Comparison of ENCODE assay signal across 15 mouse cellular contexts in the genomic region with DNA sequence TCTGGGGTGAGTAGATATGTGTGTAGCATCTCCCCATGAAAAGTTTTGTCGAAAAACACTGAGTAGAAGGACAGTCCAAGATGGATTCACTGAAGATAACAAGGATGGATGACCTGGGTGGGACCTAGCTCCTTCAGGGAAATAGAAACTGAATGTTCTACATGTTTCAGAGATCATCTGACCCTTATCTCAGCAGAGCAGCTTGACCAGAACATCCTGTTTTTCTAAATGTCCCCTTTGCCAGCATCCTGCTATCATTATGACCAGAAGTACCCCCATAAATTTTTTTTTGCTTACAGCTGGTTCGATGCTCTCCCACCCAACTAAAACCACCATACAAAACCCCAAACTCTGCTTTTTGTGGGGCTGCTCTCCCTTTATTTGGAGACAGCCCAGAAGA. TPM values are rescaled to one million over a fixed set of nuclear protein-coding genes. Genes with fewer than 3 reads are reported as not detected.
DNase-seq lines count a peak whose midpoint lies in the region; ATAC-seq and TF ChIP-seq lines count a peak whose summit lies in the region.
"Had no signal": no experiment of that assay in that cellular context is flagged by ENCODE, and none has a peak within 500 bp of the region (broad histone marks: within the 10 kb centered on the region; RNA-seq: fewer than 3 reads in every experiment).

No protein-coding gene starts in this region.

- H3K4me1 ChIP-seq in heart, adult 2 months (ENCODE audit: control insufficient read depth, insufficient read depth, low read length), result peaks cover 3% of the 10 kb centered on the region
- H3K4me1 ChIP-seq in heart, embryonic 10.5 days, result no peaks in the 10 kb centered on the region
- peaks cover 12% of the 10 kb centered on the region for H3K4me1 ChIP-seq in liver, embryonic 16.5 days (ENCODE audit: control insufficient read depth, low read depth, low read length)
- H3K4me1 ChIP-seq: embryonic facial prominence, embryonic 13.5 days; forebrain, embryonic 12.5 days; hindbrain, embryonic 13.5 days; midbrain, embryonic 15.5 days had no signal

- TF ChIP-seq EP300 in heart, adult 2 months (IDR thresholded peaks at IDR 0.05; ENCODE audit: insufficient read depth, low read depth, low read length), result no peak

- H3K79me2 ChIP-seq in heart, adult 2 months (replicated peaks; ENCODE audit: control insufficient read depth, insufficient read depth, low read length), result no peaks in the 10 kb centered on the region

- H3K4me2 ChIP-seq in liver, embryonic 16.5 days (ENCODE audit: low read depth, low read length), result 0 out of 2 replicates have a peak overlapping the region, but pooled peaks have one; percentile 0
- H3K4me2 ChIP-seq: embryonic facial prominence, embryonic 13.5 days; forebrain, embryonic 12.5 days; hindbrain, embryonic 13.5 days; lung, embryonic 14.5 days; midbrain, embryonic 15.5 days had no signal

- ATAC-seq in erythroid progenitor cell, adult 5-6 weeks (replicated peaks; ENCODE audit: low FRiP score, poor library complexity, severe bottlenecking), result peak; percentile 96
- peak; percentile 94 for ATAC-seq in liver, embryonic 16.5 days (ENCODE audit: low read depth)
- ATAC-seq: midbrain, embryonic 15.5 days had no signal

- WGBS in heart, adult 2 months, result 33% methylated on average over 2 of the region's 2 CpGs
- whole genome bisulfite sequencing in heart, embryonic 10.5 days, result 71% methylated on average over 2 of the region's 2 CpGs
- WGBS in liver, embryonic 16.5 days (ENCODE audit: insufficient replicate concordance), result 22% methylated on average over 2 of the region's 2 CpGs

- H3K4me3 ChIP-seq in heart, adult 2 months, result no peak overlapping the region
- H3K4me3 ChIP-seq in heart, embryonic 10.5 days, result no peak overlapping the region
- no peak overlapping the region for H3K4me3 ChIP-seq in liver, embryonic 16.5 days (ENCODE audit: low read depth, low read length)
- H3K4me3 ChIP-seq: embryonic facial prominence, embryonic 13.5 days; forebrain, embryonic 12.5 days; hindbrain, embryonic 13.5 days; midbrain, embryonic 15.5 days had no signal

- no peaks in the 10 kb centered on the region for H3K27me3 ChIP-seq in heart, adult 2 months (ENCODE audit: control insufficient read depth, insufficient read depth, low read length)
- no peaks in the 10 kb centered on the region for H3K27me3 ChIP-seq in heart, embryonic 10.5 days (ENCODE audit: insufficient read depth, poor library complexity, severe bottlenecking)
- H3K27me3 ChIP-seq in liver, embryonic 16.5 days (ENCODE audit: control insufficient read depth, insufficient read depth, low read depth, low read length), result no peaks in the 10 kb centered on the region
- H3K27me3 ChIP-seq: embryonic facial prominence, embryonic 13.5 days; forebrain, embryonic 12.5 days; hindbrain, embryonic 13.5 days; midbrain, embryonic 15.5 days had no signal

- no peaks in the 10 kb centered on the region for H3K9me3 ChIP-seq in heart, embryonic 10.5 days
- no peaks in the 10 kb centered on the region for H3K9me3 ChIP-seq in liver, embryonic 16.5 days (replicated peaks; ENCODE audit: control insufficient read depth, low read length)
- H3K9me3 ChIP-seq: embryonic facial prominence, embryonic 13.5 days; forebrain, embryonic 12.5 days; hindbrain, embryonic 13.5 days; midbrain, embryonic 15.5 days had no signal

- 0 out of 2 replicates have a peak, but pooled peaks have one; percentile 24 for TF ChIP-seq POLR2A in heart, adult 2 months (IDR thresholded peaks at IDR 0.05; ENCODE audit: insufficient read depth, low read depth, low read length)

- DNase-seq in heart, adult 2 months, result peak in 1 of 2 experiments; percentile 2
- no peak for DNase-seq in heart, embryonic 10.5 days (ENCODE audit: low spot score)
- DNase-seq in 416B (ENCODE audit: low read depth), result peak; percentile 88
- no peak for DNase-seq in right cerebral cortex, postnatal 36 days (ENCODE audit: low spot score in 2 of 2)
- no peak for DNase-seq in testis, postnatal 14 days (ENCODE audit: low spot score)
- DNase-seq in urinary bladder, postnatal 36 days (ENCODE audit: low spot score in 2 of 2), result no peak
- DNase-seq: adrenal gland, postnatal 25 days; lung, embryonic 14.5 days; thymus, postnatal 36 days had no signal

- intact Hi-C loops in heart, adult 2 months (cut with DNase I), result no loop called here

- H3K36me3 ChIP-seq in heart, adult 2 months (ENCODE audit: control insufficient read depth, insufficient read depth, low read length), result peaks cover 5% of the 10 kb centered on the region; the same call in 1 of the 2 replicates
- 0 out of 2 replicates have a peak, but pooled peaks cover under 1% of the 10 kb centered on the region for H3K36me3 ChIP-seq in heart, embryonic 10.5 days
- no peaks in the 10 kb centered on the region; the same call in 1 of the 2 replicates for H3K36me3 ChIP-seq in liver, embryonic 16.5 days (ENCODE audit: control insufficient read depth, insufficient read depth)
- H3K36me3 ChIP-seq: forebrain, embryonic 12.5 days; hindbrain, embryonic 13.5 days; midbrain, embryonic 15.5 days had no signal

- no peak overlapping the region for H3K9ac ChIP-seq in heart, adult 2 months (ENCODE audit: low read depth, low read length)
- no peak overlapping the region for H3K9ac ChIP-seq in liver, embryonic 16.5 days (ENCODE audit: low read depth, low read length)
- H3K9ac ChIP-seq: embryonic facial prominence, embryonic 13.5 days; forebrain, embryonic 12.5 days; hindbrain, embryonic 13.5 days; lung, embryonic 14.5 days; midbrain, embryonic 15.5 days had no signal

- no peak overlapping the region; the same call in 1 of the 2 replicates for H3K27ac ChIP-seq in heart, adult 2 months
- no peak overlapping the region for H3K27ac ChIP-seq in heart, embryonic 10.5 days
- peak overlapping the region; percentile 81 for H3K27ac ChIP-seq in liver, embryonic 16.5 days (ENCODE audit: low read length)
- H3K27ac ChIP-seq: embryonic facial prominence, embryonic 13.5 days; forebrain, embryonic 12.5 days; hindbrain, embryonic 13.5 days; midbrain, embryonic 15.5 days had no signal

- TF ChIP-seq CTCF in heart, adult 2 months (IDR thresholded peaks at IDR 0.05), result no peak

RNA-seq across cellular contexts. Expression of a gene that starts 13.7 kb away (rescaled TPM):
- 1 to 10 TPM; 8.7 to 9.6 TPM for total RNA-seq in heart, adult 2 months (2021)
- polyA plus RNA-seq in heart, adult 2 months (2012; rRNA removed), result 4.3 and 4.8 TPM in 2 replicates
- polyA plus RNA-seq in heart, embryonic 10.5 days (2016; fragmentation: Nextera tagmentation; extraction: Ambion mirVana), result 11.9 and 13.2 TPM in 2 replicates
- 71.7 and 83.4 TPM in 2 replicates for total RNA-seq in erythroid progenitor cell, adult 5-6 weeks (2015; ENCODE audit: low replicate concordance)
- 25.9 and 54.6 TPM in 2 replicates for total RNA-seq in erythroid progenitor cell, adult 5-6 weeks (2017; ENCODE audit: low replicate concordance)
- polyA plus RNA-seq in liver, embryonic 16.5 days (2015; fragmentation: Nextera tagmentation; extraction: Ambion mirVana), result 11.2 and 12.2 TPM in 2 replicates

RNA-seq across cellular contexts. Expression of a gene that starts 13.7 kb away (rescaled TPM):
- total RNA-seq in heart, adult 2 months (2021), result 1 to 10 TPM; 2.6 TPM
- 3.3 and 6.4 TPM in 2 replicates for polyA plus RNA-seq in heart, adult 2 months (2012; rRNA removed)
- 6.9 and 8.6 TPM in 2 replicates for polyA plus RNA-seq in heart, embryonic 10.5 days (2016; fragmentation: Nextera tagmentation; extraction: Ambion mirVana)
- total RNA-seq in erythroid progenitor cell, adult 5-6 weeks (2015; ENCODE audit: low replicate concordance), result 27.4 and 32.7 TPM in 2 replicates
- 62.5 and 68.3 TPM in 2 replicates for total RNA-seq in erythroid progenitor cell, adult 5-6 weeks (2017; ENCODE audit: low replicate concordance)
- polyA plus RNA-seq in liver, embryonic 16.5 days (2015; fragmentation: Nextera tagmentation; extraction: Ambion mirVana), result 5.3 and 6.3 TPM in 2 replicates

RNA-seq across cellular contexts. Expression of a gene that starts 13.8 kb away (rescaled TPM):
- 10 to 100 TPM; 23.9 to 28.6 TPM for total RNA-seq in heart, adult 2 months (2021)
- 9.7 and 23.4 TPM in 2 replicates for polyA plus RNA-seq in heart, adult 2 months (2012; rRNA removed)
- polyA plus RNA-seq in heart, embryonic 10.5 days (2016; fragmentation: Nextera tagmentation; extraction: Ambion mirVana), result 63.0 and 64.7 TPM in 2 replicates
- total RNA-seq in erythroid progenitor cell, adult 5-6 weeks (2015; ENCODE audit: low replicate concordance), result 27.4 and 53.7 TPM in 2 replicates
- total RNA-seq in erythroid progenitor cell, adult 5-6 weeks (2017; ENCODE audit: low replicate concordance), result 35.6 and 43.5 TPM in 2 replicates
- polyA plus RNA-seq in liver, embryonic 16.5 days (2015; fragmentation: Nextera tagmentation; extraction: Ambion mirVana), result 29.3 and 34.1 TPM in 2 replicates

RNA-seq across cellular contexts. Expression of a gene that starts 20.3 kb away (rescaled TPM):
- 1 to 10 TPM; 1.0 to 2.4 TPM for total RNA-seq in heart, adult 2 months (2021)
- polyA plus RNA-seq in heart, adult 2 months (2012; rRNA removed), result 0.45 and 1.8 TPM in 2 replicates
- 1.3 and 1.8 TPM in 2 replicates for polyA plus RNA-seq in heart, embryonic 10.5 days (2016; fragmentation: Nextera tagmentation; extraction: Ambion mirVana)
- 6.3 and 6.8 TPM in 2 replicates for total RNA-seq in erythroid progenitor cell, adult 5-6 weeks (2015; ENCODE audit: low replicate concordance)
- total RNA-seq in erythroid progenitor cell, adult 5-6 weeks (2017; ENCODE audit: low replicate concordance), result 4.0 and 8.5 TPM in 2 replicates
- 2.4 and 2.9 TPM in 2 replicates for polyA plus RNA-seq in liver, embryonic 16.5 days (2015; fragmentation: Nextera tagmentation; extraction: Ambion mirVana)

RNA-seq across cellular contexts. Expression of a gene that starts 20.5 kb away (rescaled TPM):
- 100 to 1,000 TPM; 144 to 190 TPM for total RNA-seq in heart, adult 2 months (2021)
- polyA plus RNA-seq in heart, adult 2 months (2012; rRNA removed), result 31.3 and 63.0 TPM in 2 replicates
- polyA plus RNA-seq in heart, embryonic 10.5 days (2016; fragmentation: Nextera tagmentation; extraction: Ambion mirVana), result 45.9 and 55.2 TPM in 2 replicates
- total RNA-seq in erythroid progenitor cell, adult 5-6 weeks (2015; ENCODE audit: low replicate concordance), result 26.8 and 30.3 TPM in 2 replicates
- 33.5 and 39.8 TPM in 2 replicates for total RNA-seq in erythroid progenitor cell, adult 5-6 weeks (2017; ENCODE audit: low replicate concordance)
- 20.6 and 22.9 TPM in 2 replicates for polyA plus RNA-seq in liver, embryonic 16.5 days (2015; fragmentation: Nextera tagmentation; extraction: Ambion mirVana)
